In the genomic region with DNA sequence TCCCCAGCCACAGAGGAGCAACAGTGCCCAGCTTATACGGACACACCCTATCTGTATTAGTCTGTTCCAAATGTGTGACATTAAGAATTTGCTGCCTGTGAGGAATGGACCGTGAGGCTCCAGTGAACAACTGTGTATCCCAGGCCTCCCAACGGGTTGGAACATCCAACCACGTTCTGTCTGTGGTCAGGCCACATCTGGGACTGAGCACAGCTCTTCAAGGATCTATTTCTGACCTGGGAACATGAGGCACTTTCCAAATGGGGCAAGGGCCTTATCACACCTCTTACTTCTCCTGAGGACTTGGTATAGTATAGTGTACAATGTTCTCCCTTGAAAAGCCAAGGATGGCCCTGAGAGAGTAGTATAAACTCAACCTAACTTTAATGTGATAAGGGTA, we compare ENCODE assay signal across 25 mouse cellular contexts. TPM values are rescaled to one million over a fixed set of nuclear protein-coding genes. Genes with fewer than 3 reads are reported as not detected.
DNase-seq lines count a peak whose midpoint lies in the region; ATAC-seq and TF ChIP-seq lines count a peak whose summit lies in the region.
"Had no signal": no experiment of that assay in that cellular context is flagged by ENCODE, and none has a peak within 500 bp of the region (broad histone marks: within the 10 kb centered on the region; RNA-seq: fewer than 3 reads in every experiment).

No protein-coding gene starts in this region.

- ATAC-seq in heart, embryonic 13.5 days (ENCODE audit: extremely low read depth, insufficient number of reproducible peaks, low FRiP score, low TSS enrichment), result no peak
- peak; percentile 65 for ATAC-seq in heart, postnatal 0 days (ENCODE audit: insufficient read depth, low read depth)
- ATAC-seq in hindbrain, embryonic 12.5 days (ENCODE audit: low FRiP score), result no peak
- ATAC-seq: CD4-positive, CD25-positive, alpha-beta regulatory T cell, adult 4 months; forebrain, embryonic 14.5 days; intestine, embryonic 16.5 days had no signal

- TF ChIP-seq EP300 in heart, postnatal 0 days (IDR thresholded peaks at IDR 0.05; ENCODE audit: low read depth), result no peak

- DNase-seq in gastrocnemius, adult 2 months, result peak; percentile 38
- no peak for DNase-seq in gastrocnemius, adult 18-20 months (ENCODE audit: low spot score)
- DNase-seq in heart, adult 8-10 months (ENCODE audit: low spot score), result peak; percentile 24
- no peak for DNase-seq in heart, postnatal 10 days
- DNase-seq in heart, postnatal 0 days (ENCODE audit: low spot score), result no peak
- DNase-seq in left cerebral cortex, adult 8-10 months (ENCODE audit: low spot score in 2 of 2), result no peak
- DNase-seq: adrenal gland, adult 8-10 months; adrenal gland, postnatal 36 days; B cell, adult 2 months; cerebellum, adult 2 months; cerebellum, postnatal 14 days; embryo, embryonic 11 days; gastrocnemius, postnatal 10 days; kidney, adult 2 months had no signal

- H3K4me2 ChIP-seq in heart, embryonic 13.5 days, result no peak overlapping the region
- no peak overlapping the region for H3K4me2 ChIP-seq in heart, postnatal 0 days (ENCODE audit: low read depth, low read length)
- H3K4me2 ChIP-seq in hindbrain, embryonic 12.5 days (replicated peaks), result no peak overlapping the region
- H3K4me2 ChIP-seq: embryonic facial prominence, embryonic 15.5 days; hindbrain, embryonic 15.5 days had no signal

- 61% methylated on average over 4 of the region's 4 CpGs for WGBS in heart, embryonic 13.5 days
- WGBS in heart, postnatal 0 days, result 56% methylated on average over 4 of the region's 4 CpGs
- WGBS in hindbrain, embryonic 12.5 days, result 92% methylated on average over 4 of the region's 4 CpGs

- no peaks in the 10 kb centered on the region for H3K9me3 ChIP-seq in heart, embryonic 13.5 days
- no peaks in the 10 kb centered on the region for H3K9me3 ChIP-seq in heart, postnatal 0 days (replicated peaks; ENCODE audit: control insufficient read depth, low read length)
- H3K9me3 ChIP-seq in hindbrain, embryonic 12.5 days (replicated peaks), result 0 out of 2 replicates have a peak, but pooled peaks cover 6% of the 10 kb centered on the region
- H3K9me3 ChIP-seq: embryonic facial prominence, embryonic 15.5 days; forebrain, embryonic 10.5 days; G1E; hindbrain, embryonic 15.5 days had no signal

- H3K4me1 ChIP-seq in heart, embryonic 13.5 days, result peaks cover 25% of the 10 kb centered on the region
- H3K4me1 ChIP-seq in heart, postnatal 0 days (ENCODE audit: control insufficient read depth, insufficient read depth), result peaks cover 20% of the 10 kb centered on the region
- H3K4me1 ChIP-seq in hindbrain, embryonic 12.5 days, result no peaks in the 10 kb centered on the region
- H3K4me1 ChIP-seq: embryonic facial prominence, embryonic 15.5 days; forebrain, embryonic 10.5 days; hindbrain, embryonic 10.5 days; hindbrain, embryonic 15.5 days had no signal

- no peak overlapping the region for H3K4me3 ChIP-seq in gastrocnemius, adult 2 months
- H3K4me3 ChIP-seq in heart, embryonic 13.5 days, result no peak overlapping the region
- H3K4me3 ChIP-seq in heart, postnatal 0 days (ENCODE audit: low read depth, low read length), result no peak overlapping the region
- no peak overlapping the region for H3K4me3 ChIP-seq in hindbrain, embryonic 12.5 days
- H3K4me3 ChIP-seq: embryonic facial prominence, embryonic 15.5 days; erythroblast, embryonic 14.5 days; forebrain, embryonic 10.5 days; hindbrain, embryonic 10.5 days; hindbrain, embryonic 15.5 days had no signal

- H3K9ac ChIP-seq in heart, embryonic 13.5 days, result no peak overlapping the region
- no peak overlapping the region for H3K9ac ChIP-seq in heart, postnatal 0 days (replicated peaks; ENCODE audit: low read depth, low read length)
- no peak overlapping the region for H3K9ac ChIP-seq in hindbrain, embryonic 12.5 days
- H3K9ac ChIP-seq: embryonic facial prominence, embryonic 15.5 days; hindbrain, embryonic 15.5 days had no signal

- peaks cover 83% of the 10 kb centered on the region for H3K36me3 ChIP-seq in heart, embryonic 13.5 days
- 0 out of 2 replicates have a peak, but pooled peaks cover 6% of the 10 kb centered on the region for H3K36me3 ChIP-seq in heart, postnatal 0 days (replicated peaks; ENCODE audit: control insufficient read depth, insufficient read depth, low read length)
- H3K36me3 ChIP-seq in hindbrain, embryonic 12.5 days, result peaks cover 13% of the 10 kb centered on the region
- H3K36me3 ChIP-seq: G1E; hindbrain, embryonic 15.5 days had no signal

- H3K27me3 ChIP-seq in heart, embryonic 13.5 days (replicated peaks), result peaks cover 62% of the 10 kb centered on the region
- peaks cover 21% of the 10 kb centered on the region for H3K27me3 ChIP-seq in heart, postnatal 0 days (ENCODE audit: control insufficient read depth, insufficient read depth, low read length)
- H3K27me3 ChIP-seq in hindbrain, embryonic 12.5 days, result peaks cover 57% of the 10 kb centered on the region

- intact Hi-C loops in gastrocnemius, adult 2 months (cut with DNase I), result no loop called here
- intact Hi-C loops in heart, postnatal 10 days (cut with DNase I), result no loop called here

- H3K27ac ChIP-seq in gastrocnemius, adult 2 months, result peak overlapping the region; percentile 67
- 0 out of 2 replicates have a peak overlapping the region, but pooled peaks have one; percentile 16 for H3K27ac ChIP-seq in heart, embryonic 13.5 days (replicated peaks)
- H3K27ac ChIP-seq in heart, postnatal 0 days (ENCODE audit: low read depth), result peak overlapping the region; percentile 36; the same call in 1 of the 2 replicates
- H3K27ac ChIP-seq in hindbrain, embryonic 12.5 days, result no peak overlapping the region
- H3K27ac ChIP-seq: embryonic facial prominence, embryonic 15.5 days; forebrain, embryonic 10.5 days; hindbrain, embryonic 10.5 days; hindbrain, embryonic 15.5 days had no signal

- TF ChIP-seq CTCF in gastrocnemius, adult 2 months (IDR thresholded peaks at IDR 0.05), result no peak
- TF ChIP-seq CTCF in heart, postnatal 0 days (IDR thresholded peaks at IDR 0.05; ENCODE audit: low read depth), result no peak

RNA-seq across cellular contexts. Expression of gene Grb10, which starts 19.9 kb away (rescaled TPM):
- 10 to 100 TPM; 27.9 to 59.3 TPM for total RNA-seq in gastrocnemius, adult 2 months (2021)
- total RNA-seq in gastrocnemius, adult 18-20 months (2021), result 10 to 100 TPM; 26.6 to 36.9 TPM
- 10 to 100 TPM; 47.8 to 83.5 (median 60.5) TPM for total RNA-seq in heart, adult 8-10 months (2022)
- 100 to 1,000 TPM; 233 to 235 TPM for total RNA-seq in heart, postnatal 10 days (2021)
- 494 and 545 TPM in 2 replicates for polyA plus RNA-seq in heart, embryonic 13.5 days (2015; fragmentation: Nextera tagmentation; extraction: Ambion mirVana)
- total RNA-seq in heart, postnatal 0 days (2014; rRNA removed; ENCODE audit: low replicate concordance), result 687 and 726 TPM in 2 replicates
- 190 and 200 TPM in 2 replicates for polyA plus RNA-seq in heart, postnatal 0 days (2015; fragmentation: Nextera tagmentation; extraction: Ambion mirVana)
- total RNA-seq in left cerebral cortex, adult 8-10 months (2022), result 10 to 100 TPM; 47.8 to 55.4 (median 52.4) TPM
- 414 and 447 TPM in 2 replicates for polyA plus RNA-seq in hindbrain, embryonic 12.5 days (2016; fragmentation: Nextera tagmentation; extraction: Ambion mirVana)
- polyA plus RNA-seq: G1E had no signal

Comparison
In these comparisons a context has a peak if more than half of its experiments do, and no peak if none do; other contexts are left out.
1. DNase-seq: peak in gastrocnemius, adult 2 months (single experiment) and heart, adult 8-10 months (single experiment); none in gastrocnemius, adult 18-20 months (single experiment), heart, postnatal 10 days (0 of 2), heart, postnatal 0 days (single experiment) and left cerebral cortex, adult 8-10 months (0 of 2).